Mouse (Mus musculus): Measurements from ENCODE around the gene Oxct2b.
"Not testable (repeated sequence)": the region's sequence is repeated elsewhere in the genome, so short reads cannot be mapped to it uniquely, and the experiment has no call there.

- not testable (repeated sequence) for TF ChIP-seq POLR2A (IDR thresholded peaks at IDR 0.05; ENCODE audit: borderline replicate concordance, extremely low read depth, insufficient read depth, insufficient read length, poor library complexity, severe bottlenecking); CTCF (IDR thresholded peaks at IDR 0.05; ENCODE audit: borderline replicate concordance, extremely low read depth, insufficient read depth, insufficient read length)
Observed at GRCm38 (mm10) chr4:123111275-123111983, 4.6 kb upstream of the Oxct2b start.

Data from brain, embryonic 14.5 days (tissue).